Mouse (Mus musculus): ENCODE results near the gene Lrfn2. TPM values are rescaled to one million over a fixed set of nuclear protein-coding genes. Genes with fewer than 3 reads are reported as not detected.

Gene Lrfn2
- total RNA-seq, 2 experiments from 2014 or later = not detected

GRCm38 (mm10) chr17:49113336-49113735 is 181.2 kb downstream of the Lrfn2 start:
- ATAC-seq (ENCODE audit: poor library complexity, severe bottlenecking) = no peak

GRCm38 (mm10) chr17:49124166-49124565 is 192.0 kb downstream of the Lrfn2 start:
- ATAC-seq (ENCODE audit: poor library complexity, severe bottlenecking) = no peak

GRCm38 (mm10) chr17:49124642-49125041 is 192.5 kb downstream of the Lrfn2 start:
- ATAC-seq (ENCODE audit: poor library complexity, severe bottlenecking) = no peak
